Mouse (Mus musculus) testis, adult 10 weeks (tissue): Measurements from ENCODE around the gene Serbp1. TPM values are rescaled to one million over a fixed set of nuclear protein-coding genes. Genes with fewer than 3 reads are reported as not detected.

ENCODE experiments used
- polyA plus RNA-seq: library from polyadenylated mRNA; stranded (reverse); fragments of 350-450 nt; fragmentation: Illumina TruSeq; extraction: RNeasy Lipid Tissue Mini Kit (QIAGEN cat#74804); gene quantifications from one replicate; pipeline ENCODE4 v1.2.3, GENCODE M21; 2014; ENCODE audit warnings: low read depth, low replicate concordance

Gene Serbp1
- 574 TPM for polyA plus RNA-seq

GRCm38 (mm10) chr6:67237977-67238376, at the start of gene Serbp1:
TSS of gene Serbp1 (plus strand) at chr6:67238176.

Other genes with a start within 250 kb of the Serbp1 start
- gene Gadd45a, start 200.7 kb upstream of the Serbp1 start, polyA plus RNA-seq = 3.3 TPM
- not detected for gene Il12rb2, start 138.0 kb downstream of the Serbp1 start, polyA plus RNA-seq